Mouse (Mus musculus) embryonic facial prominence, embryonic 11.5 days (tissue): Measurements from ENCODE around the gene Spo11. TPM values are rescaled to one million over a fixed set of nuclear protein-coding genes. Genes with fewer than 3 reads are reported as not detected.

Experiments
- ATAC-seq: fragments of 200-750 bp; cut with Nextera tagmentation; replicated peaks from 2 replicates; pipeline ENCODE4 v1.8.0; 2017; ENCODE audit warnings: low read depth; ENCODE audit not compliant: insufficient number of reproducible peaks, low FRiP score, low TSS enrichment
- DNase-seq: peaks from one replicate; pipeline ENCODE4 v3.0.0-alpha.2; 2015; ENCODE audit warnings: low spot score
- H3K27ac ChIP-seq: fragments of 300-500 bp; sonication (generic); replicated peaks from 2 replicates; pipeline ENCODE4 v1.5.1; 2014; ENCODE audit warnings: mild to moderate bottlenecking, low read depth, low read length, control low read depth
- H3K27me3 ChIP-seq: fragments of 300-500 bp; sonication (generic); 2 replicates; pipeline ENCODE4 v1.6.1; 2014; ENCODE audit warnings: mild to moderate bottlenecking, low read length, moderate library complexity, mixed read lengths; ENCODE audit not compliant: control insufficient read depth, insufficient read depth
- H3K36me3 ChIP-seq: fragments of 300-500 bp; sonication (generic); replicated peaks from 2 replicates; pipeline ENCODE4 v1.6.1; 2014; ENCODE audit warnings: low read depth, mild to moderate bottlenecking, low read length, moderate library complexity, mixed read lengths; ENCODE audit not compliant: control insufficient read depth, insufficient read depth
- H3K4me1 ChIP-seq: fragments of 300-500 bp; sonication (generic); 2 replicates; pipeline ENCODE4 v1.6.1; 2014; ENCODE audit warnings: low read length, mixed read lengths; ENCODE audit not compliant: control insufficient read depth, insufficient read depth
- H3K4me2 ChIP-seq: fragments of 300-500 bp; sonication (generic); 2 replicates; pipeline ENCODE4 v1.6.1; 2014; ENCODE audit warnings: low read depth, mild to moderate bottlenecking, control low read depth, low read length, moderate library complexity
- H3K4me3 ChIP-seq: fragments of 300-500 bp; sonication (generic); 2 replicates; pipeline ENCODE4 v1.5.1; 2014; ENCODE audit warnings: low read depth, low read length, control low read depth
- H3K9ac ChIP-seq: fragments of 300-500 bp; sonication (generic); replicated peaks from 2 replicates; pipeline ENCODE4 v1.6.1; 2014; ENCODE audit warnings: mild to moderate bottlenecking, control low read depth, low read length
- H3K9me3 ChIP-seq: fragments of 300-500 bp; sonication (generic); replicated peaks from 2 replicates; pipeline ENCODE4 v1.6.1; 2016; ENCODE audit warnings: mild to moderate bottlenecking, low read length, inconsistent platforms, mixed read lengths; ENCODE audit not compliant: control insufficient read depth
- WGBS: fragments of 180-500 bp; shearing (Covaris S2); extraction: QIAGEN DNeasy Blood & Tissue Kit; methylation state at CpG from one replicate; pipeline ENCODE4 v1.1.7; 2014; 5-methylcytosine and 5-hydroxymethylcytosine counted together
- polyA plus RNA-seq: library from polyadenylated mRNA; unstranded; fragments of >200 nt; fragmentation: Nextera tagmentation; extraction: Ambion mirVana; gene quantifications from 2 replicates; pipeline ENCODE4 v1.2.1, GENCODE M21; 2014

Spo11 gene
- polyA plus RNA-seq, 1 experiment from 2014 or later = 0.94 TPM

DNA sequence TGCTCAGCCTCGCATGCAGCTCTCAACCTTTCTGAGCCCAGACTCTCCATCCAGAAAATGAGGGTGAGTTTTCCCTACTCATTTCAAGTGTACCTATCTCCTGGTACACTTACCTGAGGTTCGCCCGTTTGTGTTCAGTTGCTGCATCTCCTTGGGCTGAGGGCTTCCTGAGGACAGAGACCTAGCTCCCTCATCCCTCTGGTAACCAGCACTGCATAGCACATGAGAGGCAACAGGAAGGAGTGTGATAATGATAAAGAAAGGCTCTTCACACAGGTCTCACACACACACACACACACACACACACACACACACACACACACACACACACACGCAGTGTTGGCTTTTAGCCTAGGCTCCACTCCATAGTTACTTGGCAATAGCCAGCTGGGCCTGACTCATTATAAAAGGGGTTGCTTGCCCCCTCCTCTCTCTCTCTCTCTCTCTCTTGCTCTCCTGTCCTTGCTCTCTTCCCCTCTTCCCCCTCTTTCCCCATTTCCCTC, 682 bp downstream of the Spo11 start:
- Histone ChIP-seq H3K27ac (no peak overlapping the region), H3K4me1 (peaks cover 6% of the 10 kb centered on the region; the same call in 1 of the 2 replicates), H3K36me3 (no peaks in the 10 kb centered on the region), H3K27me3 (no peaks in the 10 kb centered on the region), H3K9me3 (no peaks in the 10 kb centered on the region), H3K4me3 (no peak overlapping the region), H3K9ac (no peak overlapping the region), H3K4me2 (no peak overlapping the region)
- DNase-seq (no peak), ATAC-seq (no peak)
- 58% methylated on average over 4 of the region's 4 CpGs for WGBS

DNA sequence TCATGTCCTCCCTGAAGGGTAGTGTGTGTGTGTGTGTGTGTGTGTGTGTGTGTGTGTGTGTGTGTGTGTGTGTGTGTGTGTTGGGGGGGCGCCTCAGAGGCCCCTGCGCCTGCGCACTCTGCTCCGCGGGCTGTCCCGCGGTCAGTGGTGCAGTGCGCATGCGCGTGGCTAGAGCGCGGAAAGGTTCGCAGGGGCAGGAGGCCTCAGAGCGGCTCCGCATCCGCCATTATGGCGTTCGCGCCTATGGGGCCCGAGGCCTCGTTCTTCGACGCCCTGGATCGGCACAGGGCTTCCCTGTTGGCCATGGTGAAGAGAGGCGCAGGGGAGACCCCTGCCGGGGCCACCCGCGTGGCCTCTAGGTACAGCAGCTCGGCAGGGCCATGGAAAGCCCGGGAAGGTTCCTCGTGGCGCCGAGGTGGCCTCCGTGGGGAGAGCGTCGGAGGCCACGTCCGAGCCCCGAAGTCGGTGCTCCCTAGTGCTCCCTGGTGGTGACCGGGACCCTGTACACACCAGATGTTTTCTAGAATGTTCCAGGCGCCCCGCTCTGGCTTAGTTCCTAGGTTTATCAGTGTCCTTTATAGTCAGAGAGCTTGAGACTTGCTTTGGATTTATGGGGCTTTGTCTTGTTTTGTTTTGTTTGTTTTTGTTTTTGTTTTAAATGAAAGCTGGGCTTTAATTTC, 2.3 kb downstream of the Spo11 start:
- DNase-seq (no peak), ATAC-seq (no peak)
- no peaks in the 10 kb centered on the region for H3K9me3 ChIP-seq
- no peak overlapping the region for H3K4me2 ChIP-seq
- peaks cover 6% of the 10 kb centered on the region; the same call in 1 of the 2 replicates for H3K4me1 ChIP-seq
- H3K4me3 ChIP-seq = no peak overlapping the region
- no peak overlapping the region for H3K9ac ChIP-seq
- no peak overlapping the region for H3K27ac ChIP-seq
- WGBS = 95% methylated on average over 43 of the region's 43 CpGs
- H3K36me3 ChIP-seq = no peaks in the 10 kb centered on the region
- no peaks in the 10 kb centered on the region for H3K27me3 ChIP-seq

DNA sequence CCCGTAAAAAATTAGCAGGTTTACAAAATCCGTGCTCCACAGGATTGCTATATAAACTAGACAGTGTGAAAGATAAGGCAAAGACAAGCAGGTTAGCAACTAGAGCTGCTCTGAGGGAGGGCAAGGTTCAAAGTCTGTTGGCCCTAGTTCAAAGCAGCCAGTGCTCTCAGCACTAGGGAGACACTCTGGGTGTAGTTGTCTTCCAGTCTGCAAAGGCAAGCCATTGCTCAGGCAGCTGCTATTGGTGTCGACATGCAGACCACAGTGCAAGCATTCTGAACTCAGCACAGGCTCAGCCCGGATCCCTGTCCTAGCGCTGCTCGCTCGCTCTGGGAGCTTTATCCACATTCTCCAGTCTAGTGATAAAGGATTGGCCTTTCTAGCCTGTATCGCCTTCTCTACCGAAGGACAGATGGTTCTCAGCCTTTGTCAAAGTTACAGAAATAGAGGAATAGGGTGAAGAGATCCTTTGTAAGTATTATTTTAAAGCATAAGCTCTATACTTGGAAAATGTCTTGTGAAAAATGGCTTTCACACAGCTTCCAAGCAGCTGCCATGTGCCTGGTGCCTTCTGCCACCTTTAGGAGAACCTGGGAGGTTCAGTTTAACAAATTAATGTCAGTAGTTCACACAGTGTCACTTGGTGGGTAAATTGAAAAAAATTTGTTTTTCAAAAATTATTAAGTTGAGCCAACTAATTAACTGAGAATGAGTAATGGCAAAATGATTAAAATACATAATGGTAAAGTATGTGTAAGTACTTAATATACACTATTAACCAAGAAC, 5.5 kb downstream of the Spo11 start:
- Histone ChIP-seq H3K4me2 (no peak overlapping the region), H3K4me3 (no peak overlapping the region), H3K36me3 (no peaks in the 10 kb centered on the region), H3K27me3 (no peaks in the 10 kb centered on the region), H3K9ac (no peak overlapping the region), H3K27ac (no peak overlapping the region), H3K9me3 (no peaks in the 10 kb centered on the region), H3K4me1 (no peaks in the 10 kb centered on the region)
- ATAC-seq = 0 out of 2 replicates have a peak, but pooled peaks have one; percentile 59
- DNase-seq = no peak
- WGBS = 78% methylated on average over 9 of the region's 9 CpGs

DNA sequence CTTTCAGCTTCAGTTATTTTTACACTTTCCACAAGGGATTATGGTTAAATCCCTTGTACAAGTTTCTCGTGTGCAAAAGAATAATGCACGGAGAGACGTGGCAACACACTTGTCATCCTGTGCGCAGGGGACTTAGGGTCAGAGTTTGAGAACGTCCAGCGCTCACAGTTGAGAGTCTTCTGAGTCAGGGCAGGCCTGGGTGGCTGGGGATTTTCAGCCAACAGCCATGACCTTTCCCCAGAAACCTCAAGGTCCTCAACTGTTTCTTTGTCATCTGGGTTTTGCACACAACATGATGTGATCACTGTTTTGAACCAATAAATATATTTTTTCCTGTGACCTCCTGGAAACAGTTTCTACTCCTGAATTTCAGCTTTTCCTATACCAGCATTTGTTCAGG, 12.7 kb downstream of the Spo11 start:
- Histone ChIP-seq H3K9me3 (no peaks in the 10 kb centered on the region), H3K4me2 (no peak overlapping the region), H3K36me3 (no peaks in the 10 kb centered on the region), H3K4me3 (no peak overlapping the region), H3K9ac (no peak overlapping the region), H3K27me3 (no peaks in the 10 kb centered on the region), H3K4me1 (no peaks in the 10 kb centered on the region), H3K27ac (no peak overlapping the region)
- no peak for DNase-seq
- WGBS = 82% methylated on average over 6 of the region's 6 CpGs
- ATAC-seq = no peak

DNA sequence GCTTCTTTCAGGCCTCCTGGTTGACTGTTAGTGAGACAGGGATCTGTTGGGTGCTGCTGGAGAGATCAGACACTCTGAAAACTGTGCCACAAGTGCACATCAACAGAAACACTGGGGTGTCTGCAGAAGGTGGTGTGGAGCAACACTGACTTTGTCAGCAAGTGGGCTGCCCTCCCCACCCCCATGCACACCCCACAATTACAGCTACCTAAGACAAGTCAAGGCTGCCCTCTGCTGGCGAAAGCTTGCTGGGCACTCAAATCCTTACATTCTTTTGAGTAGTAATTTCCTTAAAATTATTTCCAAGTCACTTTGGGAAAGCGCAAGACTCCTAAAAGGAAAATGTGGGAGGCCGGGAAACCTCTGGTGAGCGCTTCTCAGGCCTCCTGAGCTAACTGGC, 18.7 kb downstream of the Spo11 start:
- no peaks in the 10 kb centered on the region for H3K36me3 ChIP-seq
- WGBS = 13% methylated on average over 4 of the region's 4 CpGs
- no peak overlapping the region for H3K4me3 ChIP-seq
- H3K27me3 ChIP-seq = no peaks in the 10 kb centered on the region
- ATAC-seq = no peak
- peaks cover 4% of the 10 kb centered on the region; the same call in 1 of the 2 replicates for H3K4me1 ChIP-seq
- H3K9me3 ChIP-seq = no peaks in the 10 kb centered on the region
- peak; percentile 88 for DNase-seq
- H3K4me2 ChIP-seq = no peak overlapping the region
- H3K9ac ChIP-seq = no peak overlapping the region
- no peak overlapping the region for H3K27ac ChIP-seq

DNA sequence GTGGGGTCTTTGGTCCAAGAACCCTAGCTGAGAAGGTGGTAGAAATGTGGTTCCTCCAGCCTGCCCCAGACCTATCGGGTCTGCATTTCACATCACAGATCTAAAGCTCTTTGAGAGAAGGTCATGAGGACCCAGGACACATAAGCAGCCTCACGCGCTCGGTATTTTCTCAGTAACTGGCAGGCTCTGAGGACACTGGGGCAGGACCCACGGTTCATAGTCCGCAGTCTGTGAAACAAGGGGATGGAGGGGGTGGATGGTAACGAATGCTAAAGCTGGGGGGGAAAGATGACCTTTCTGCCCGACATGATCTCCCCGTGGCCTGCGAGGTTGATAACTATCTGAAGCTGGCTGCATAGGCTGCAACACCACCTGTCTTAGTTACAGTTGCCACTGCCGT, 20.2 kb downstream of the Spo11 start:
- no peak overlapping the region for H3K27ac ChIP-seq
- DNase-seq (no peak), ATAC-seq (no peak)
- H3K4me2 ChIP-seq = no peak overlapping the region
- no peak overlapping the region for H3K9ac ChIP-seq
- peaks cover under 1% of the 10 kb centered on the region; the same call in 1 of the 2 replicates for H3K36me3 ChIP-seq
- peaks cover 5% of the 10 kb centered on the region; the same call in 1 of the 2 replicates for H3K4me1 ChIP-seq
- H3K4me3 ChIP-seq = no peak overlapping the region
- 70% methylated on average over 11 of the region's 11 CpGs for WGBS
- H3K27me3 ChIP-seq = no peaks in the 10 kb centered on the region
- no peaks in the 10 kb centered on the region for H3K9me3 ChIP-seq

DNA sequence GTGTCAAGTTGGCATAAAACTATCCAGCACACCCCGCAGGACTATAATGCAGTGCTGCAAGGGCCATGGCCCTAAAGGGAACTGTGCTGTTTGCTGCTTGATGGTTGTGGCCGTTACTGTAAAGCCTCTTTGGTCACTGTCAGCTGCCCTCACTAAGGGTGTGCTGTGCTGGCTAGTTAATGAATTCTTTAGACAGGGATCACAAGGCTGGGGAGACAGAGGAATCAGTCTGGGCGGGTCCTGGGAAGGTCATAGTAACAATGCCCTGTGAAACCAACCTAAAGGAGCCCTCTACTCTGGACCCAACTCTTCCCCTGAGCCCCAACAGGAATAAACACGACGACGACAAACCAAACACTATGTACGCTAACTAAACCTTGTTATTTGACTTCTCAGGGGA, 21.0 kb downstream of the Spo11 start:
- ATAC-seq = no peak
- no peak overlapping the region for H3K9ac ChIP-seq
- peaks cover 5% of the 10 kb centered on the region; the same call in 1 of the 2 replicates for H3K4me1 ChIP-seq
- H3K27ac ChIP-seq = no peak overlapping the region
- H3K9me3 ChIP-seq = no peaks in the 10 kb centered on the region
- H3K4me3 ChIP-seq = no peak overlapping the region
- no peak for DNase-seq
- peaks cover 3% of the 10 kb centered on the region; the same call in 1 of the 2 replicates for H3K36me3 ChIP-seq
- no peaks in the 10 kb centered on the region for H3K27me3 ChIP-seq
- no peak overlapping the region for H3K4me2 ChIP-seq
- WGBS = 66% methylated on average over 7 of the region's 7 CpGs
